Mouse (Mus musculus) adrenal gland, postnatal 10 days (tissue): Measurements from ENCODE around the gene Unc79. TPM values are rescaled to one million over a fixed set of nuclear protein-coding genes. Genes with fewer than 3 reads are reported as not detected.

Experiments used
- DNase-seq: peaks from one replicate; pipeline ENCODE4 v3.0.0; 2021; ENCODE audit warnings: mixed read lengths
- long read RNA-seq, 2 experiments: library from polyadenylated mRNA; stranded (forward); transcript quantifications; one replicate each; pipeline ENCODE4 v2.0.0; 2021
- total RNA-seq, 2 experiments: library from RNA; stranded (reverse); gene quantifications; 2 replicates each; pipeline ENCODE4 v1.2.3; 2021

The Unc79 gene
- 1 to 10 TPM; 3.0 to 6.2 TPM for total RNA-seq
- long read RNA-seq, experiment 1: 0 reads
- long read RNA-seq, experiment 2, partial matches to known transcripts: 1 of 1 reads
- long read RNA-seq, experiment 2, other reads (novel, unspliced or antisense): 0 of 1 reads

GRCm38 (mm10) chr12:102948778-102949394 lies at the start of gene Unc79:
Unc79 (plus strand) TSS chr12:102948859.
- peak; percentile 78 for DNase-seq

GRCm38 (mm10) chr12:102899091-102899490 lies 49.6 kb upstream of the Unc79 start, which contains the start of gene Cox8c:
Cox8c (plus strand) TSS chr12:102899316.
- no peak for DNase-seq

- no peak for DNase-seq
These were observed 40.5 kb upstream of the Unc79 start for GRCm38 (mm10) chr12:102908191-102908590.

- no peak for DNase-seq
These were observed 32.6 kb upstream of the Unc79 start for GRCm38 (mm10) chr12:102916073-102916472.

- no peak for DNase-seq
These were observed 18.9 kb upstream of the Unc79 start for GRCm38 (mm10) chr12:102929764-102930163.

- no peak for DNase-seq
These were observed 18.3 kb upstream of the Unc79 start for GRCm38 (mm10) chr12:102930335-102930734.

- no peak for DNase-seq
These were observed 17.9 kb upstream of the Unc79 start for GRCm38 (mm10) chr12:102930789-102931188.

- no peak for DNase-seq
These were observed 12.8 kb upstream of the Unc79 start for GRCm38 (mm10) chr12:102935892-102936291.

- no peak for DNase-seq
These were observed 3.1 kb upstream of the Unc79 start for GRCm38 (mm10) chr12:102945571-102945970.

- no peak for DNase-seq
These were observed 833 bp upstream of the Unc79 start for GRCm38 (mm10) chr12:102947826-102948225.

GRCm38 (mm10) chr12:102949395-102950208 lies 943 bp downstream of the Unc79 start:
- DNase-seq: peak; percentile 85

GRCm38 (mm10) chr12:102960051-102960775 lies 11.6 kb downstream of the Unc79 start:
- peak; percentile 47 for DNase-seq

GRCm38 (mm10) chr12:102961066-102961465 lies 12.4 kb downstream of the Unc79 start:
- DNase-seq: no peak

GRCm38 (mm10) chr12:102964486-102964885 lies 15.8 kb downstream of the Unc79 start:
- DNase-seq: no peak

- DNase-seq: no peak
These were observed 31.9 kb downstream of the Unc79 start for GRCm38 (mm10) chr12:102980584-102980983.

- DNase-seq: no peak
These were observed 32.9 kb downstream of the Unc79 start for GRCm38 (mm10) chr12:102981543-102981942.

GRCm38 (mm10) chr12:102985401-102985800 lies 36.7 kb downstream of the Unc79 start:
- no peak for DNase-seq

- DNase-seq: no peak
These were observed 39.1 kb downstream of the Unc79 start for GRCm38 (mm10) chr12:102987736-102988135.

- peak; percentile 68 for DNase-seq
These were observed 59.8 kb downstream of the Unc79 start for GRCm38 (mm10) chr12:103008491-103008890.

GRCm38 (mm10) chr12:103018161-103018560 lies 69.5 kb downstream of the Unc79 start:
- DNase-seq: peak; percentile 47

GRCm38 (mm10) chr12:103036692-103037091 lies 88.0 kb downstream of the Unc79 start:
- DNase-seq: no peak

- DNase-seq: no peak
These were observed 90.7 kb downstream of the Unc79 start for GRCm38 (mm10) chr12:103039332-103039731.

GRCm38 (mm10) chr12:103040136-103040535 lies 91.5 kb downstream of the Unc79 start:
- no peak for DNase-seq
